Mouse (Mus musculus): ENCODE data around the gene Nav2. TPM values are rescaled to one million over a fixed set of nuclear protein-coding genes. Genes with fewer than 3 reads are reported as not detected.

The Nav2 gene
- polyA plus RNA-seq, 1 experiment from 2014 or later = 6.0 TPM

- Histone ChIP-seq H3K9ac (ENCODE audit: low read length) (no peak overlapping the region), H3K36me3 (ENCODE audit: control insufficient read depth, insufficient read depth, low read length) (no peaks in the 10 kb centered on the region), H3K27ac (replicated peaks) (peak overlapping the region; percentile 35), H3K4me3 (ENCODE audit: low read depth, low read length) (no peak overlapping the region), H3K4me2 (replicated peaks; ENCODE audit: low read depth) (no peak overlapping the region), H3K9me3 (ENCODE audit: control insufficient read depth, low read length) (no peaks in the 10 kb centered on the region), H3K4me1 (replicated peaks; ENCODE audit: control insufficient read depth, insufficient read depth) (no peaks in the 10 kb centered on the region), H3K27me3 (ENCODE audit: control insufficient read depth, insufficient read depth, low read length) (no peaks in the 10 kb centered on the region)
- WGBS = 66% methylated on average over 5 of the region's 5 CpGs
- TF ChIP-seq CTCF (IDR thresholded peaks at IDR 0.05; ENCODE audit: low read depth) (no peak), EP300 (optimal IDR thresholded peaks at IDR 0.05) (no peak)
- DNase-seq (ENCODE audit: low spot score) (no peak), ATAC-seq (ENCODE audit: low FRiP score, low TSS enrichment) (no peak)
Observed at GRCm38 (mm10) chr7:49206775-49207676, 298.5 kb downstream of the Nav2 start.

- Histone ChIP-seq H3K9ac (ENCODE audit: low read length) (no peak overlapping the region), H3K4me2 (replicated peaks; ENCODE audit: low read depth) (no peak overlapping the region), H3K27me3 (ENCODE audit: control insufficient read depth, insufficient read depth, low read length) (no peaks in the 10 kb centered on the region), H3K4me1 (replicated peaks; ENCODE audit: control insufficient read depth, insufficient read depth) (no peaks in the 10 kb centered on the region), H3K27ac (replicated peaks) (no peak overlapping the region), H3K9me3 (ENCODE audit: control insufficient read depth, low read length) (no peaks in the 10 kb centered on the region), H3K4me3 (ENCODE audit: low read depth, low read length) (no peak overlapping the region), H3K36me3 (ENCODE audit: control insufficient read depth, insufficient read depth, low read length) (no peaks in the 10 kb centered on the region)
- TF ChIP-seq EP300 (optimal IDR thresholded peaks at IDR 0.05) = no peak
- no peak for TF ChIP-seq CTCF (IDR thresholded peaks at IDR 0.05; ENCODE audit: low read depth)
- DNase-seq (ENCODE audit: low spot score) (no peak), ATAC-seq (ENCODE audit: low FRiP score, low TSS enrichment) (no peak)
- 74% methylated on average over 7 of the region's 7 CpGs for WGBS
Observed at GRCm38 (mm10) chr7:49209526-49209925, 301.0 kb downstream of the Nav2 start.

GRCm38 (mm10) chr7:49210721-49211120 is 302.2 kb downstream of the Nav2 start:
- ATAC-seq (ENCODE audit: low FRiP score, low TSS enrichment) (no peak), DNase-seq (ENCODE audit: low spot score) (no peak)
- no peaks in the 10 kb centered on the region for H3K4me1 ChIP-seq (replicated peaks; ENCODE audit: control insufficient read depth, insufficient read depth)
- H3K27me3 ChIP-seq (ENCODE audit: control insufficient read depth, insufficient read depth, low read length) = no peaks in the 10 kb centered on the region
- H3K4me2 ChIP-seq (replicated peaks; ENCODE audit: low read depth) = no peak overlapping the region
- no peaks in the 10 kb centered on the region for H3K36me3 ChIP-seq (ENCODE audit: control insufficient read depth, insufficient read depth, low read length)
- H3K9ac ChIP-seq (ENCODE audit: low read length) = no peak overlapping the region
- H3K27ac ChIP-seq (replicated peaks) = no peak overlapping the region
- H3K4me3 ChIP-seq (ENCODE audit: low read depth, low read length) = no peak overlapping the region
- WGBS = 81% methylated on average over 8 of the region's 8 CpGs
- no peak for TF ChIP-seq CTCF (IDR thresholded peaks at IDR 0.05; ENCODE audit: low read depth)
- no peak for TF ChIP-seq EP300 (optimal IDR thresholded peaks at IDR 0.05)
- H3K9me3 ChIP-seq (ENCODE audit: control insufficient read depth, low read length) = no peaks in the 10 kb centered on the region

GRCm38 (mm10) chr7:49213011-49213410 is 304.5 kb downstream of the Nav2 start:
- no peak overlapping the region for H3K4me2 ChIP-seq (replicated peaks; ENCODE audit: low read depth)
- H3K4me3 ChIP-seq (ENCODE audit: low read depth, low read length) = no peak overlapping the region
- no peak overlapping the region for H3K9ac ChIP-seq (ENCODE audit: low read length)
- no peak for DNase-seq (ENCODE audit: low spot score)
- no peaks in the 10 kb centered on the region for H3K9me3 ChIP-seq (ENCODE audit: control insufficient read depth, low read length)
- WGBS = 53% methylated on average over 4 of the region's 4 CpGs
- H3K27ac ChIP-seq (replicated peaks) = no peak overlapping the region
- TF ChIP-seq EP300 (optimal IDR thresholded peaks at IDR 0.05) = no peak
- TF ChIP-seq CTCF (IDR thresholded peaks at IDR 0.05; ENCODE audit: low read depth) = no peak
- H3K4me1 ChIP-seq (replicated peaks; ENCODE audit: control insufficient read depth, insufficient read depth) = no peaks in the 10 kb centered on the region
- H3K36me3 ChIP-seq (ENCODE audit: control insufficient read depth, insufficient read depth, low read length) = no peaks in the 10 kb centered on the region
- no peaks in the 10 kb centered on the region for H3K27me3 ChIP-seq (ENCODE audit: control insufficient read depth, insufficient read depth, low read length)
- ATAC-seq (ENCODE audit: low FRiP score, low TSS enrichment) = peak; percentile 68; the same call in 1 of the 2 replicates

GRCm38 (mm10) chr7:49217786-49218185 is 309.3 kb downstream of the Nav2 start:
- TF ChIP-seq EP300 (optimal IDR thresholded peaks at IDR 0.05) (no peak), CTCF (IDR thresholded peaks at IDR 0.05; ENCODE audit: low read depth) (no peak)
- ATAC-seq (ENCODE audit: low FRiP score, low TSS enrichment) (no peak), DNase-seq (ENCODE audit: low spot score) (no peak)
- 79% methylated on average over 6 of the region's 6 CpGs for WGBS
- H3K36me3 ChIP-seq (ENCODE audit: control insufficient read depth, insufficient read depth, low read length) = no peaks in the 10 kb centered on the region
- H3K4me2 ChIP-seq (replicated peaks; ENCODE audit: low read depth) = no peak overlapping the region
- H3K9me3 ChIP-seq (ENCODE audit: control insufficient read depth, low read length) = no peaks in the 10 kb centered on the region
- H3K4me3 ChIP-seq (ENCODE audit: low read depth, low read length) = no peak overlapping the region
- no peak overlapping the region for H3K9ac ChIP-seq (ENCODE audit: low read length)
- H3K27ac ChIP-seq (replicated peaks) = no peak overlapping the region
- H3K4me1 ChIP-seq (replicated peaks; ENCODE audit: control insufficient read depth, insufficient read depth) = no peaks in the 10 kb centered on the region
- no peaks in the 10 kb centered on the region for H3K27me3 ChIP-seq (ENCODE audit: control insufficient read depth, insufficient read depth, low read length)

GRCm38 (mm10) chr7:49225741-49226140 is 317.2 kb downstream of the Nav2 start:
- H3K27ac ChIP-seq (replicated peaks) = no peak overlapping the region
- DNase-seq (ENCODE audit: low spot score) = no peak
- H3K4me2 ChIP-seq (replicated peaks; ENCODE audit: low read depth) = no peak overlapping the region
- no peaks in the 10 kb centered on the region for H3K9me3 ChIP-seq (ENCODE audit: control insufficient read depth, low read length)
- H3K4me3 ChIP-seq (ENCODE audit: low read depth, low read length) = no peak overlapping the region
- H3K9ac ChIP-seq (ENCODE audit: low read length) = no peak overlapping the region
- no peak for TF ChIP-seq EP300 (optimal IDR thresholded peaks at IDR 0.05)
- H3K36me3 ChIP-seq (ENCODE audit: control insufficient read depth, insufficient read depth, low read length) = no peaks in the 10 kb centered on the region
- ATAC-seq (ENCODE audit: low FRiP score, low TSS enrichment) = peak; percentile 53; the same call in 1 of the 2 replicates
- no peaks in the 10 kb centered on the region; the same call in 1 of the 2 replicates for H3K4me1 ChIP-seq (replicated peaks; ENCODE audit: control insufficient read depth, insufficient read depth)
- H3K27me3 ChIP-seq (ENCODE audit: control insufficient read depth, insufficient read depth, low read length) = no peaks in the 10 kb centered on the region
- 55% methylated on average over 5 of the region's 5 CpGs for WGBS
